Mouse (Mus musculus): ENCODE measurements around the gene Saysd1. TPM values are rescaled to one million over a fixed set of nuclear protein-coding genes. Genes with fewer than 3 reads are reported as not detected.

The Saysd1 gene
- polyA plus RNA-seq (2016; fragmentation: Nextera tagmentation; extraction: Ambion mirVana) = 12.2 and 13.1 TPM in 2 replicates

DNA sequence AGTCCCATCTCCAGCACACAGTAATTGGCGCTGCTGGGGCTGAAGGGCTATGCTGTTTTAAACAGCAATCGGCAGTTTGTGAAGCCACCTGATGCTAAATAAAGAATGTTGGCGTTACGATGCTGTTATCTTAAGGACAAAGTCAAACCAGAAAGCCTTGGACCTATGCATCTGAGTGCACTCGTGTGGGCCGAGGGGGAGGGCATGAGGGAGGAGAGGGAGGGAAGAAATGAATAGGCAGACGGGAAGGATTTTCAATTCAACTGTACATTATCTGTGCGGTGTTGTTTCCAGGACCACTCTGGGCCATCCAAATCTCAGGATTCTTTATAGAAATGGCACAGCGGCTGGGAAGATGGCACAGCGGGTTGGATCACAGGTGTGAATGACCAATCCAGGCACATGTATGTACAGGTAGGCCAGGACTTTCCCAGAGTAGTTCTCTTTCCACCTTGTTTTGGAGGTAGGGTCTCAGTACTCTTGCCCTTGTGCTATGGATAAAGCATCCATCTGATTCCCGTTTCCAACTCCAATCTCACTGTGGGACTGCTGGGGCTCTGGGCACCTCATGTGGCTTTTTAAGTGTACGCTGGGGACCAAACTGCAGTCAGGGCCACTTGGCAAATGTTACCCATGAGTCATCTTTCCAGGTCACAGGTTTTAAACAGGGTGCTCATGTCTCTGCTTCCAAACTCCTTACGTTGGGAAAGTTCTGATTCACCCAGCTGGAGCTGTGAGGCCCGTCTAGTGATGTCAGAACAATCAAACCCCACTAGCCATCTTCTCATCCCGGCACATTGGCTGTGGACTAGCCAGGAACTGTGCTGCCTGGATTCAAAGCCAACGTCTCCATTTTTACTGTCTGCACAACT lies at the start of gene Saysd1:
TSS of gene Saysd1 (minus strand) at position 51 of the 872 bp plus-strand sequence.
- no peak for DNase-seq (ENCODE audit: low spot score)
- 90% methylated on average over 16 of the region's 16 CpGs for WGBS
- H3K27me3 ChIP-seq (ENCODE audit: insufficient read depth, poor library complexity, severe bottlenecking) = no peaks in the 10 kb centered on the region
- no peak within 1 kb of the TSS for H3K4me3 ChIP-seq
- H3K4me1 ChIP-seq (replicated peaks) = peaks cover 11% of the 10 kb centered on the region; the same call in 1 of the 2 replicates
- H3K9me3 ChIP-seq = no peaks in the 10 kb centered on the region
- H3K27ac ChIP-seq = no peak within 1 kb of the TSS
- peaks cover 48% of the 10 kb centered on the region for H3K36me3 ChIP-seq

DNA sequence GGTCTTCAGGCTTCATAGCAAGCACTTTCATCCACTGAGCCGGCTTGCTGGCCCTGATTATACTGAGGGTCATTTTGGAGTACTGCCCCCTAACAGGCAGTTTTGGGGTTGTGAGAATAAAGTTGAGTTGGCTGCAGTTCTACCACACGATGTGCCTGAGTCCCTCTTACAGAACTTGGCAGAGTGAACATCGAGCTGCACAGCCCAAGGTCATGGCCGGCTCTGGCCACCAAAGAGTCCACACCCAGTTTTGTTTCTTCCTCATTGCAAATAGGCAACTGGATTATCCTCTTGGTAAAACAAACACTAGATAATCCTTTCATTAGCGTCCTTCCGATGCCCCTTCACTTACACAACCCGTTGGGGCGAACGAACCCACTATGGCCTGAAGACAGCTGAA lies 47.1 kb upstream of the Saysd1 start:
- DNase-seq (ENCODE audit: low spot score) = no peak
- H3K9me3 ChIP-seq = no peaks in the 10 kb centered on the region
- WGBS = 90% methylated on average over 9 of the region's 9 CpGs
- 0 out of 2 replicates have a peak, but pooled peaks cover 4% of the 10 kb centered on the region for H3K27me3 ChIP-seq (ENCODE audit: insufficient read depth, poor library complexity, severe bottlenecking)
- H3K4me1 ChIP-seq (replicated peaks) = peaks cover 35% of the 10 kb centered on the region
- no peak overlapping the region for H3K4me3 ChIP-seq
- no peaks in the 10 kb centered on the region for H3K36me3 ChIP-seq
- H3K27ac ChIP-seq = no peak overlapping the region

DNA sequence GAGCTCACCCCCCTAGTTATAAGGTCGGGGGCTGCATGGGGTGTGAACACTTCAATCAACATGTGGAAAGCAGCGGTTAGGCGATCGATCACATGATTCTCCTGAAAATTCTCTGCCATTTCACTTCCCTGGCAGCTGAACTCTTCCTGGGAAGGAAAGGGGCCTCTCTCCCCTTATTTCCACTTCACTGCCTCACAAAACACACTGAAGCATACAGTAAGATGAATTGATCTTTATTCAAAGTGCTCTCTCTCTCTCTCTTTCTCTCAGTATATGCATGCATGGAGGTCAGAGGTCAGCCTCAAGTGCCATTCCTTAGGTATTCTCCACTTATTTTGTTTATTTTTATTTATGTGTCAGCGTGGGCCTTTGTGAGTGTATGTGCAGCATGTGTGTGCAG lies 45.4 kb upstream of the Saysd1 start:
- peak overlapping the region; percentile 66 for H3K27ac ChIP-seq
- no peak for DNase-seq (ENCODE audit: low spot score)
- 0 out of 2 replicates have a peak, but pooled peaks cover 12% of the 10 kb centered on the region for H3K27me3 ChIP-seq (ENCODE audit: insufficient read depth, poor library complexity, severe bottlenecking)
- H3K4me1 ChIP-seq (replicated peaks) = peaks cover 52% of the 10 kb centered on the region
- H3K4me3 ChIP-seq = no peak overlapping the region
- 59% methylated on average over 5 of the region's 5 CpGs for WGBS
- H3K9me3 ChIP-seq = no peaks in the 10 kb centered on the region
- H3K36me3 ChIP-seq = no peaks in the 10 kb centered on the region

DNA sequence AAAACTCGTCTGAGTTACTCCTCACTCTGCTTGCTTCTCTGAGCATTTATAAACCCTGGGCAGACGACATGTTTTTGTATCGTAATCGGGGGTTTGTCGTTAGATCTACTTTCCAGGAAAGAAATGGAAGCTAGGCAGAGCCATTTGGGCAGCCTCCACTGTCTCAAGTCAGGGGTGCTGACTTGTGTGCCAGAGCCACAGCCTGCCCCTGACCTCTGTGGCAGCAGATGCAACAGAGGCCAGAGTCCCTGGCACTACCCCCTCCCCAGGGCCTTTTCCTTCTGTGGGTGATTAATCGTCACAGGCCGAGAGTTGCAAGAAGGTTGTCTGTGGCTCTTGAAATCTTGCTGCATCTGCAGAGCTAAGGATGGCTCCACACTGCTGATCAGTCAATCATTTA lies 44.3 kb upstream of the Saysd1 start:
- H3K27ac ChIP-seq = peak overlapping the region; percentile 20; the same call in 1 of the 2 replicates

DNA sequence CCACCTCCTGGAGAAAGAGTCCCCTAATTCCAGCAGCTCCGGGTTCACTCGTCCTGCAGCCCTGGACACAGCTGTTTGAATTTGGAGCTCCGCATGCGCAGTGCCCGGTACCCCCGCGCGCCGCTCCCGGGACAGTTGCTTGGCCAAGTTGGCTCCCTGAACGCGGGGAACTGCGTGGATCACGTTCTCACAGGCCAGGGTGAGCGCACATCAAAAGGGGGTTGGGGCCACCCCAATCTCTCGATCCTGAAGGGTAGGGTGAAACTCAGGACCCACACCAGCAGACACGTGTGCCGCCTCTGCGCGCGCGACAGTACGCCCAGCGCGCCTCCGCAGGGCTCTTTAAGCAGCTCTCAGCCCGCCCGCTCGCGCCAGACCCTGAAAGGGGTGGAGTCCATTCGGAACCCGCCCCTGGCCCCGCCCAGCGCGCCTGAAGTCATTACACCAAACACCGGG lies 43.2 kb upstream of the Saysd1 start, which contains the start of gene Kcnk5:
TSS of gene Kcnk5 (minus strand) at position 344 of the 456 bp plus-strand sequence.
- H3K9me3 ChIP-seq = no peaks in the 10 kb centered on the region
- H3K36me3 ChIP-seq = 0 out of 2 replicates have a peak, but pooled peaks cover 6% of the 10 kb centered on the region
- DNase-seq (ENCODE audit: low spot score) = peak; percentile 94
- H3K4me3 ChIP-seq = peak within 1 kb of the TSS; percentile 69
- under 1% methylated on average over 36 of the region's 36 CpGs for WGBS
- H3K27ac ChIP-seq = peak within 1 kb of the TSS; percentile 90
- 0 out of 2 replicates have a peak, but pooled peaks cover 12% of the 10 kb centered on the region for H3K27me3 ChIP-seq (ENCODE audit: insufficient read depth, poor library complexity, severe bottlenecking)
- peaks cover 68% of the 10 kb centered on the region for H3K4me1 ChIP-seq (replicated peaks)

More for the DNA sequence above, 44.3 kb upstream of the Saysd1 start:
- WGBS = 81% methylated on average over 7 of the region's 7 CpGs
- H3K27me3 ChIP-seq (ENCODE audit: insufficient read depth, poor library complexity, severe bottlenecking) = 0 out of 2 replicates have a peak, but pooled peaks cover 12% of the 10 kb centered on the region
- 0 out of 2 replicates have a peak, but pooled peaks cover under 1% of the 10 kb centered on the region for H3K36me3 ChIP-seq
- H3K4me3 ChIP-seq = no peak overlapping the region
- DNase-seq (ENCODE audit: low spot score) = no peak
- peaks cover 63% of the 10 kb centered on the region for H3K4me1 ChIP-seq (replicated peaks)
- no peaks in the 10 kb centered on the region for H3K9me3 ChIP-seq

DNA sequence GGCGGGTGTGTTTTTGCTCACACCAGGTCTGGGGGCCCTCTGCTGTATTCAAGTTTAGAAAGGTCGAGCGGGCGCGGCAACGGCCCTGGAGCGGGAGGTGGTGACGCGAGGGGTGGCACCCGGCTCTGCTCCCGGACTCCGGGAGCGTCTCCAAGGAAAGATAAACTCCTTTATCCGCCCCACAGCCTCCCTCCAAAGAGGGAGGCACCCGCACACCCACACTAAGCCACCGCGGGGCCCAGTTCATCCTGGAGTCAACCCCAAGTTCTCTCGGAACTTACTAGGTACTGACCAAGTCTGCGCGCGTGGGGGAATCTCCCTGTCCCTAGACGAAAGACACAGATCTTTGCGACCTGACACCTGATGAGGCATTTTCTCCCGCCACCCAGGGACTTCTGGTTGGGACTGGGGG lies 42.4 kb upstream of the Saysd1 start:
- H3K27me3 ChIP-seq (ENCODE audit: insufficient read depth, poor library complexity, severe bottlenecking) = 0 out of 2 replicates have a peak, but pooled peaks cover 12% of the 10 kb centered on the region
- H3K9me3 ChIP-seq = no peaks in the 10 kb centered on the region
- H3K36me3 ChIP-seq = 0 out of 2 replicates have a peak, but pooled peaks cover 6% of the 10 kb centered on the region
- peaks cover 68% of the 10 kb centered on the region for H3K4me1 ChIP-seq (replicated peaks)
- WGBS = under 1% methylated on average over 24 of the region's 24 CpGs
- peak overlapping the region; percentile 90 for H3K27ac ChIP-seq
- DNase-seq (ENCODE audit: low spot score) = peak; percentile 42
- peak overlapping the region; percentile 69 for H3K4me3 ChIP-seq

DNA sequence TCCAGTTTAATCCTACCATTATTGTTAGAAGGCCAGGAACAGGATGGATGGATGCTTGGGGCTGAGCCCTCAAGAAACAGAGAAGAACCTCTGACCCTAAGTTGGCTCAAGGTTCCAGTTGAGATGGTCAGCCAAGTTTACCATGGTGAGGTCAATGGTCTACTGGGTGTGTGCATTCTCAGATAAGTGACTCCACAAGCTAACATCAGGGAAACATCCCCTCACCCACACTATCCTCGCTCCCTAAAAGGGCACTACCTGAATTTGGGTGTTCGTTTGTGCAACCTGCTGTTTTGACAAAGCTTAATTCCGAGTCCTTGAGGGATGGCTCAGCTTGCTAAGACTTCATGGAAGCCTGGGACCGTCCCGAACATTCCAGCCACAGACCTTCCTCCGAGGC lies 42.0 kb upstream of the Saysd1 start:
- WGBS = 7% methylated on average over 6 of the region's 6 CpGs
- H3K4me3 ChIP-seq = peak overlapping the region; percentile 69
- DNase-seq (ENCODE audit: low spot score) = no peak
- peak overlapping the region; percentile 90 for H3K27ac ChIP-seq
- H3K9me3 ChIP-seq = no peaks in the 10 kb centered on the region
- 0 out of 2 replicates have a peak, but pooled peaks cover 12% of the 10 kb centered on the region for H3K27me3 ChIP-seq (ENCODE audit: insufficient read depth, poor library complexity, severe bottlenecking)
- peaks cover 68% of the 10 kb centered on the region for H3K4me1 ChIP-seq (replicated peaks)
- H3K36me3 ChIP-seq = 0 out of 2 replicates have a peak, but pooled peaks cover 9% of the 10 kb centered on the region

DNA sequence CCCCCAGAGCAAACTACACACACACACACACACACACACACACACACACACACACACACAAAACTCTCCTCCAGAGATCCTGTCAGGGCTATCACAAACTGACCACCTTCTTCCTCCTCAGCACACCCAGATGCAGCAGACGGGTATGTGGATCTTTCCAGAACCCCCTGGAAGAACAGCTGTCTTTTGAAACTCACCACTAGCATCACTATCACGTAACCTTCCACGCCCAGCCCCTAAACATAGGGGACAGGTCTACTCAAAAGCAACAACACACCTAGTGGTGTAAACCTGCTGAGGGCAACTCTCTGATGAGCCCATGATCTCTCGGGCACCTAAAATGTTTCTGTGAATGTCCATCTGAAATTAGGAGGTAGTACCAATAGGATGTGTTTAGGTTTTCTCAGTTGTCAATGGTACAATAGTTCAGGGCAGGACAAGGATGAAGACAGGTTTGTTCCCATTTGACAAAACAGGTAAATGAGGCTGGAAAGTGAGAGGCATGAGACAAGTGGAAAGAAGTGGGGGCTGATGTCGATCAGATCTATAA lies 41.5 kb upstream of the Saysd1 start:
- peak overlapping the region; percentile 69 for H3K4me3 ChIP-seq
- H3K27me3 ChIP-seq (ENCODE audit: insufficient read depth, poor library complexity, severe bottlenecking) = 0 out of 2 replicates have a peak, but pooled peaks cover 12% of the 10 kb centered on the region
- WGBS = 68% methylated on average over 5 of the region's 5 CpGs
- H3K4me1 ChIP-seq (replicated peaks) = peaks cover 68% of the 10 kb centered on the region
- H3K9me3 ChIP-seq = no peaks in the 10 kb centered on the region
- 0 out of 2 replicates have a peak, but pooled peaks cover 12% of the 10 kb centered on the region for H3K36me3 ChIP-seq
- peak overlapping the region; percentile 56 for H3K27ac ChIP-seq
- no peak for DNase-seq (ENCODE audit: low spot score)

DNA sequence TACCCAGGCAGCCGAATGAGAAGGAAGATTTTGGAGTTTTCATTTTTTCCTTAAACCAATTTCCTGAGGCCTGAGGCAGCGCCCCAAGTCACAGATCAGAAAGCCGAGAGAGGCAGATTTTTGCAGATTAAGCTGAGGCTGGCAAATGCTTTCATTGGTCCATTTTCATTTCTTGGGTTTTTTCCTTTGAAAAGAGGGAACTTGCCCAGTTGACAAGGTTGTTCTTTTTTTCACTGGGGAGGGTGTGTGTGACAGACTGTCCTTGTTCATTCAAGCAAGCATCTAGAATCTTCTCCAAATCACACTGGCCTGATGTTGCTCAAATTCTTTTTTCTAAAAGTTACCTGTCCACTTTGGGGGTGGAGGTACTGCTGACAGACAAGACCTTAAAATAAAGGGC lies 40.7 kb upstream of the Saysd1 start:
- H3K4me1 ChIP-seq (replicated peaks) = peaks cover 65% of the 10 kb centered on the region
- WGBS = 32% methylated on average over 3 of the region's 3 CpGs

DNA sequence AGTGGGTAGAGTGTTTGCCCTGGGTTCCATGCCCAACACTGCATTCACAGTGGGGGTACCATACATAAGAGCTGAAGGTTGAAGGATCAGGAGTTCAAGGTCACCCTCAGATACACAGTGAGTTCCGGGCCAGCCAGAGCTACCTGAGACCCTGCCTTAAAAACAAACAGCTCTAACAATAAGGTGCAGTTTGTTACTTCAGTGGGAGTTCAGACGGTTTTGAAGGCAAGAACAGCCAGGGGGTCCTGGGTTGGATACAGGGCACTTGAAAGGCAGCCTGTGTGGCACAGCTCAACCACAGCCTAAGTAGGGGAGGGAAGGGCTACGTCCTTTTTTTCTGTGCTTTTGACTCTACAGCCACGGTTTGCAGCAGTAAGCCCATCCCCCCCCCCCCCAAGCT lies 40.3 kb upstream of the Saysd1 start:
- H3K36me3 ChIP-seq = 0 out of 2 replicates have a peak, but pooled peaks cover 15% of the 10 kb centered on the region
- peak overlapping the region; percentile 69 for H3K4me3 ChIP-seq
- 8% methylated on average over 4 of the region's 4 CpGs for WGBS
- H3K27ac ChIP-seq = 0 out of 2 replicates have a peak overlapping the region, but pooled peaks have one; percentile 24
- peaks cover 60% of the 10 kb centered on the region for H3K4me1 ChIP-seq (replicated peaks)
- H3K9me3 ChIP-seq = no peaks in the 10 kb centered on the region
- 0 out of 2 replicates have a peak, but pooled peaks cover 12% of the 10 kb centered on the region for H3K27me3 ChIP-seq (ENCODE audit: insufficient read depth, poor library complexity, severe bottlenecking)
- DNase-seq (ENCODE audit: low spot score) = no peak

More for the DNA sequence above, 40.7 kb upstream of the Saysd1 start:
- no peaks in the 10 kb centered on the region for H3K9me3 ChIP-seq
- 0 out of 2 replicates have a peak, but pooled peaks cover 15% of the 10 kb centered on the region for H3K36me3 ChIP-seq
- 0 out of 2 replicates have a peak, but pooled peaks cover 12% of the 10 kb centered on the region for H3K27me3 ChIP-seq (ENCODE audit: insufficient read depth, poor library complexity, severe bottlenecking)
- H3K4me3 ChIP-seq = peak overlapping the region; percentile 69
- H3K27ac ChIP-seq = peak overlapping the region; percentile 56; the same call in 1 of the 2 replicates
- DNase-seq (ENCODE audit: low spot score) = no peak

DNA sequence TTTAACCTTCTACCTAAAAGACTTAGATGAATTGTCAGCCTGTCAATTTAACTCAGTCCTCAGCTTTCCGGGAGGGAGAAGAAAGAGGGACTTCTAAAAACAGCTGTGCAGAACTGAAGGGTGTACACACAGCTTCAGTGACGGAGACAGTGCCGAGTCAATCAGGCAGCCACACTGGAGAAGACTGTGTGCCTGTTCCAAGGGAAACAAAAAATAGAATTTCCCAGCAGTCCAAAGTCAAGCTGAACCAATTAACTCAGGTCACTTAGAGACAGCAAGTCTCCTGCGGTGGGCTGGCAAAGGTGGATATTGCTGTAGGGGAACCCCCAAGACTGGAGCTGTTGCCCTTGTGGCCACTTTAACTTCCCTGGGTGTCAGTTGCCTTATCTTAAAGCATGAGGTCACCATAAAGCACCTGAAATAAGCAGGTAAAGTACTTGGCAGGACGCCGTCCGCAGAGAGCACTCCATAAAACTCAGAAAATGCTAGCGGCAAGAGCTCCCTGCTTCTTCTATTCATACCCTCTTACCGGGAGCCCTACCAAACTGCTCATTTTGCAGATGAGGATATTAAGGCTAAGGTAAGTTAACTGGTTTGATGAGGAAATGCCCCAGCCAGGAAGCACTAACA lies 39.3 kb upstream of the Saysd1 start:
- Histone ChIP-seq H3K4me1 (replicated peaks) (peaks cover 57% of the 10 kb centered on the region), H3K27ac (no peak overlapping the region), H3K27me3 (ENCODE audit: insufficient read depth, poor library complexity, severe bottlenecking) (0 out of 2 replicates have a peak, but pooled peaks cover 12% of the 10 kb centered on the region), H3K9me3 (no peaks in the 10 kb centered on the region), H3K4me3 (no peak overlapping the region), H3K36me3 (0 out of 2 replicates have a peak, but pooled peaks cover 15% of the 10 kb centered on the region)
- DNase-seq (ENCODE audit: low spot score) = no peak
- 73% methylated on average over 9 of the region's 9 CpGs for WGBS

DNA sequence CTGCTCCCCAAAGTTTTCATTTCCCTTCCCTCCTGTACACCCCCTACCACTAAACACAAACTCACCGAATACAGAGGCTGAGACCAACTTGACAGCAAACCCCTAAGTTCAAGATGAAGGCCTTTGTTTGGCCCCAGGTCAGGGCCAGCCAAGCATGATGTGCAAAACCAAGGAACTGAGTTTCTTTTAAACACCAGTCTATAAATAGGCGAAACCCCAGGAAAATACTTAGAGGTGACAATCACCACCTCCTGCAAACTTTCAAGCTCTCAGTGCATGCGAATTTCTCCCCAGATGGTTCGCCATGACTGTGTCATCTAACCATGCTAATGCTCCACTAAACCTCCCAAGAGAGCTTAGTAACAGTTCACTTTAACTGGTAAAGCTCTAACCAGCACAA lies 37.4 kb upstream of the Saysd1 start:
- H3K4me3 ChIP-seq = no peak overlapping the region
- H3K9me3 ChIP-seq = no peaks in the 10 kb centered on the region
- DNase-seq (ENCODE audit: low spot score) = no peak
- H3K36me3 ChIP-seq = 0 out of 2 replicates have a peak, but pooled peaks cover 15% of the 10 kb centered on the region
- H3K27ac ChIP-seq = no peak overlapping the region
- WGBS = 86% methylated on average over 4 of the region's 4 CpGs
- H3K27me3 ChIP-seq (ENCODE audit: insufficient read depth, poor library complexity, severe bottlenecking) = 0 out of 2 replicates have a peak, but pooled peaks cover 9% of the 10 kb centered on the region
- peaks cover 50% of the 10 kb centered on the region for H3K4me1 ChIP-seq (replicated peaks)

All from hindbrain, embryonic 10.5 days (tissue).